Mouse (Mus musculus) small intestine, adult 2 months (tissue): ENCODE measurements around the gene Evl. TPM values are rescaled to one million over a fixed set of nuclear protein-coding genes. Genes with fewer than 3 reads are reported as not detected.

Source experiments
- H3K27ac ChIP-seq: fragments of 200-500 bp; 2 replicates; pipeline ENCODE4 v1.5.1; 2012; ENCODE audit warnings: low read depth, low read length, control low read depth, inconsistent platforms; ENCODE audit not compliant: insufficient read depth
- H3K27me3 ChIP-seq: fragments of 200-500 bp; 2 replicates; pipeline ENCODE4 v1.6.1; 2012; ENCODE audit warnings: mild to moderate bottlenecking, moderate library complexity, low read length, inconsistent platforms; ENCODE audit not compliant: control insufficient read depth, insufficient read depth
- H3K36me3 ChIP-seq: fragments of 200-500 bp; 2 replicates; pipeline ENCODE4 v1.6.1; 2012; ENCODE audit warnings: mild to moderate bottlenecking, low read length, control low read depth, inconsistent platforms; ENCODE audit not compliant: control insufficient read depth, insufficient read depth
- H3K4me1 ChIP-seq: fragments of 200-500 bp; 2 replicates; pipeline ENCODE4 v1.6.1; 2012; ENCODE audit warnings: low read length, inconsistent platforms, mixed read lengths; ENCODE audit not compliant: control insufficient read depth, insufficient read depth, insufficient read length
- H3K4me3 ChIP-seq: fragments of 200-500 bp; 2 replicates; pipeline ENCODE4 v1.5.1; 2012; ENCODE audit warnings: low read depth, mild to moderate bottlenecking, control low read depth, inconsistent platforms, low read length, moderate library complexity
- CTCF ChIP-seq: fragments of 200-500 bp; IDR thresholded peaks from 2 replicates; pipeline ENCODE4 v1.5.1; 2012; ENCODE audit warnings: low read depth, mild to moderate bottlenecking, control low read depth, inconsistent platforms, low read length, moderate library complexity, mixed read lengths; ENCODE audit not compliant: insufficient replicate concordance, insufficient read length; ENCODE audit errors: extremely low read depth
- POLR2A ChIP-seq: fragments of 200-500 bp; IDR thresholded peaks from 2 replicates; pipeline ENCODE4 v1.6.1; 2012; ENCODE audit warnings: low read depth, mild to moderate bottlenecking, control low read depth, inconsistent platforms, low read length, moderate library complexity
- WGBS: fragments of 180-500 bp; shearing (Covaris S2); methylation state at CpG from one replicate; pipeline ENCODE4 v1.1.7; 2018; 5-methylcytosine and 5-hydroxymethylcytosine counted together
- polyA plus RNA-seq: library from polyadenylated mRNA; depleted of rRNA; stranded (reverse); fragments of >200 nt; gene quantifications from 2 replicates; pipeline ENCODE4 v1.2.3, GENCODE M21; 2012

Evl gene
- polyA plus RNA-seq, 1 experiment = 22.7 TPM

- TF ChIP-seq POLR2A = no peak
- no peak for TF ChIP-seq CTCF
- 30% methylated on average over 6 of the region's 6 CpGs for WGBS
- Histone ChIP-seq H3K36me3 (no peaks in the 10 kb centered on the region), H3K4me1 (peaks cover 20% of the 10 kb centered on the region), H3K27ac (peak overlapping the region; percentile 72), H3K4me3 (no peak overlapping the region), H3K27me3 (no peaks in the 10 kb centered on the region)
Measured at GRCm38 (mm10) chr12:108630741-108631688, 76.5 kb downstream of the Evl start.

- TF ChIP-seq CTCF (no peak), POLR2A (no peak)
- H3K27ac ChIP-seq = no peak overlapping the region
- H3K4me1 ChIP-seq = peaks cover 20% of the 10 kb centered on the region
Measured at GRCm38 (mm10) chr12:108632501-108632900, 78.0 kb downstream of the Evl start.

DNA sequence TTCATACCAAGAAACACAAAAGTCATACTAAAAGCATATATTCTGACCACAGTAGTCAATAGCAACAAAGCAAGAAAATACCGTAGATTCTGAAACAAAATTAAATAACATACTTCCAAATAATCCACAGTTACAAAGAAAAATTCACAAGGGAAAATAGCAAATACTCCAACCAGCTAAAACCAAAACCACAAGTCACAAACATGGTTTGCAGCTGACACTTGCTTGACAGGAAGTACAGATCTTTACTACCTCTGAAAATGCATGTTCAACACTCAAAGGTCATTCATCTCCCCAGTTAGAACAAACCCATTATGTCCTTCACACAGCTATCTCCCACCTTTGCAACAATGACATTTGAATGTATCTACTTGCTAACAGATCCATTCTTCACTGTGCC lies 79.5 kb downstream of the Evl start:
- no peak overlapping the region for H3K4me3 ChIP-seq
- WGBS = 84% methylated on average over 1 of the region's 1 CpGs
- no peaks in the 10 kb centered on the region for H3K36me3 ChIP-seq
- H3K27me3 ChIP-seq = no peaks in the 10 kb centered on the region
- peak overlapping the region; percentile 74 for H3K27ac ChIP-seq
- peaks cover 20% of the 10 kb centered on the region for H3K4me1 ChIP-seq
- no peak for TF ChIP-seq CTCF
- no peak for TF ChIP-seq POLR2A

More at GRCm38 (mm10) chr12:108632501-108632900, 78.0 kb downstream of the Evl start:
- Histone ChIP-seq H3K36me3 (no peaks in the 10 kb centered on the region), H3K27me3 (no peaks in the 10 kb centered on the region), H3K4me3 (no peak overlapping the region)

DNA sequence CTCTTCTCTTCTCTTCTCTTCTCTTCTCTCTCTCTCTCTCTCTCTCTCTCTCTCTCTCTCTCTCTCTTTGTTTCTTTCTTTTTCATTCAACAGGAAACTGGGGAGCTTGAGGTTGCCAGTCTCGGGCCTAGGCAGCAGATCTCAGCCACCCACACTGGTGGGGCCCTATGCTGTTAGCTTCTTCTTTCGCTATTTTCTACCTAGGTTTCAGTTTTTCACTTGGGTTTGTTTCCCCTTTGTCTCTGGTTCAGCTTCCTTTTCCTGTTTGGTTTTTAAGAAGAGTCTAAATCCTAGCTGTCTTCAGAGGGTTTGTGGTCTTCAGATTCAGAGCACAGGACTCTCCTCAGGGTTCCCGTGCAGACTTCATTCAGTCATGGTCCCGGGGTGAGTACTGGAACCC lies 81.0 kb downstream of the Evl start:
- 84% methylated on average over 4 of the region's 4 CpGs for WGBS
- Histone ChIP-seq H3K27ac (peak overlapping the region; percentile 74), H3K27me3 (no peaks in the 10 kb centered on the region), H3K4me3 (peak overlapping the region; percentile 29), H3K4me1 (peaks cover 21% of the 10 kb centered on the region), H3K36me3 (no peaks in the 10 kb centered on the region)
- TF ChIP-seq CTCF (no peak), POLR2A (no peak)

DNA sequence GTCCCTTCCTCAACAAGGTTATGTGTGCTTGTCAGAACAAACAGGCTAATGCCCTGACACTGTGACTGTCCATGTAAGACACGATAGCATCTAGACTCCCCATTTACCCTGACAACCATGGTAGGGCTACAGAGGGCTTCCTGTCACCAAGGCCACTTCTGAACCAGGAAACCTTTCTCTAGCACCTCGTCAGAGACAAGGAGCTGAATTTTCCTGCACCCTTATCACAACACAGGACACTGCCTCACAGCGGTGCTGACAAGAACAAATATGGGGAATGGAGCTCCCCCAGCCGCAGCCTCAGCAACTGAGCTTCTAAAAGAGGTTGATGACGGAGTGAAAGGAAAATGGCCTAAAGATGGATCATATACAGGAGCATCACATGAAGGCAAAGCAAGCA lies 82.9 kb downstream of the Evl start:
- 80% methylated on average over 5 of the region's 5 CpGs for WGBS
- no peak overlapping the region for H3K4me3 ChIP-seq
- H3K27ac ChIP-seq = no peak overlapping the region

GRCm38 (mm10) chr12:108639126-108639525 lies 84.6 kb downstream of the Evl start:
- Histone ChIP-seq H3K27ac (no peak overlapping the region), H3K4me1 (peaks cover 9% of the 10 kb centered on the region), H3K4me3 (no peak overlapping the region), H3K36me3 (no peaks in the 10 kb centered on the region), H3K27me3 (no peaks in the 10 kb centered on the region)
- TF ChIP-seq CTCF (no peak), POLR2A (no peak)
- WGBS = 74% methylated on average over 3 of the region's 3 CpGs

More for the DNA sequence above, 82.9 kb downstream of the Evl start:
- Histone ChIP-seq H3K36me3 (no peaks in the 10 kb centered on the region), H3K4me1 (peaks cover 12% of the 10 kb centered on the region), H3K27me3 (no peaks in the 10 kb centered on the region)
- TF ChIP-seq POLR2A (no peak), CTCF (no peak)

- Histone ChIP-seq H3K27ac (no peak overlapping the region), H3K4me1 (peaks cover 3% of the 10 kb centered on the region), H3K36me3 (no peaks in the 10 kb centered on the region), H3K27me3 (no peaks in the 10 kb centered on the region), H3K4me3 (no peak overlapping the region)
- whole genome bisulfite sequencing = 78% methylated on average over 3 of the region's 3 CpGs
- no peak for TF ChIP-seq POLR2A
- TF ChIP-seq CTCF = no peak
Measured at GRCm38 (mm10) chr12:108642019-108642418, 87.5 kb downstream of the Evl start.
